Comparison of ENCODE assay signal across 24 mouse cellular contexts in the genomic region with DNA sequence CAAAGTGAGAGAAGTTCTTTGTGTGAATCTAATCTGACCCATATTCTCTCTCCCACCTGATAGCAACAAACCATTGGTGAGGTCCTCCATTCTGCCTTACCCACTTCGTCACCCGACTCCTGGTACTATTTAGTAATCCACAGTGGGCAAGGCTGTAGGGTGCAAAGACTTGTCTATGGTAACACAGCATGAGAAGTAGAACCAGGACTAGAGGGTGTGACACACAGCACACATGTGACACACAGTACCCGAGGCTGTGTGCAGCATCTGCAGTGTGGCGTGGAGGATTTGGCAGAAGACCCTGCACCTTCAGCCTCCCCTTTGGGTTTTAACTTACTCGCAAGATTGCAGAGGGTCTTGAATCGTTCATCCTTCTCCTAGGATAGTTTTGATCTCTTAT.
DNase-seq lines count a peak whose midpoint lies in the region; ATAC-seq and TF ChIP-seq lines count a peak whose summit lies in the region.
"Had no signal": no experiment of that assay in that cellular context is flagged by ENCODE, and none has a peak within 500 bp of the region (broad histone marks: within the 10 kb centered on the region; RNA-seq: fewer than 3 reads in every experiment).

No protein-coding gene starts in this region.

- TF ChIP-seq CTCF in midbrain, postnatal 0 days (IDR thresholded peaks at IDR 0.05), result no peak

- H3K4me2 ChIP-seq in forebrain, embryonic 11.5 days (ENCODE audit: low read depth, low read length, severe bottlenecking), result no peak overlapping the region
- H3K4me2 ChIP-seq in forebrain, embryonic 12.5 days, result no peak overlapping the region
- H3K4me2 ChIP-seq in intestine, embryonic 15.5 days (replicated peaks), result no peak overlapping the region
- no peak overlapping the region for H3K4me2 ChIP-seq in intestine, embryonic 16.5 days (ENCODE audit: low read depth, low read length)
- no peak overlapping the region for H3K4me2 ChIP-seq in midbrain, postnatal 0 days (ENCODE audit: low read depth, low read length, poor library complexity, severe bottlenecking)
- H3K4me2 ChIP-seq: embryonic facial prominence, embryonic 12.5 days; forebrain, embryonic 13.5 days; forebrain, embryonic 15.5 days had no signal

- no peak overlapping the region for H3K4me3 ChIP-seq in forebrain, embryonic 11.5 days (ENCODE audit: low read depth, low read length)
- H3K4me3 ChIP-seq in forebrain, embryonic 12.5 days (replicated peaks), result no peak overlapping the region
- H3K4me3 ChIP-seq in intestine, embryonic 15.5 days (replicated peaks), result no peak overlapping the region
- no peak overlapping the region for H3K4me3 ChIP-seq in intestine, embryonic 16.5 days (ENCODE audit: low read length)
- no peak overlapping the region for H3K4me3 ChIP-seq in midbrain, postnatal 0 days (ENCODE audit: low read depth, low read length)
- H3K4me3 ChIP-seq: embryonic facial prominence, embryonic 10.5 days; embryonic facial prominence, embryonic 12.5 days; forebrain, embryonic 13.5 days; forebrain, embryonic 15.5 days had no signal

- DNase-seq in forebrain, embryonic 11.5 days (ENCODE audit: low spot score), result no peak
- DNase-seq in midbrain, postnatal 0 days (ENCODE audit: low spot score), result no peak
- DNase-seq: adrenal gland, adult 8-10 months; adrenal gland, postnatal 14 days; adrenal gland, postnatal 36 days; B cell, adult 2 months; cerebellum, adult 11-12 months; cerebellum, adult 2 months; cerebellum, adult 9-10 months; cerebellum, postnatal 10 days; cerebellum, postnatal 25 days; forebrain, postnatal 0 days had no signal

- WGBS in forebrain, embryonic 11.5 days, result 89% methylated on average over 6 of the region's 6 CpGs
- WGBS in forebrain, embryonic 12.5 days, result 90% methylated on average over 6 of the region's 6 CpGs
- WGBS in intestine, embryonic 15.5 days, result 84% methylated on average over 6 of the region's 6 CpGs
- WGBS in intestine, embryonic 16.5 days, result 84% methylated on average over 6 of the region's 6 CpGs
- 94% methylated on average over 6 of the region's 6 CpGs for WGBS in midbrain, postnatal 0 days

- no peak for ATAC-seq in forebrain, embryonic 11.5 days (replicated peaks; ENCODE audit: low FRiP score)
- ATAC-seq in forebrain, embryonic 12.5 days (ENCODE audit: low FRiP score), result no peak
- peak; percentile 55; the same call in 1 of the 2 replicates for ATAC-seq in intestine, embryonic 15.5 days
- no peak for ATAC-seq in intestine, embryonic 16.5 days
- ATAC-seq in midbrain, postnatal 0 days (ENCODE audit: low FRiP score), result no peak
- ATAC-seq: activated CD4-positive, CD25-positive, alpha-beta regulatory T cell, adult 4 months; CD4-positive, CD25-positive, alpha-beta regulatory T cell, adult 4 months; forebrain, embryonic 13.5 days; forebrain, embryonic 15.5 days; forebrain, postnatal 0 days; Patski had no signal

- no peaks in the 10 kb centered on the region for H3K27me3 ChIP-seq in forebrain, embryonic 11.5 days (ENCODE audit: control insufficient read depth, insufficient read depth, low read length)
- H3K27me3 ChIP-seq in forebrain, embryonic 12.5 days, result no peaks in the 10 kb centered on the region
- no peaks in the 10 kb centered on the region for H3K27me3 ChIP-seq in intestine, embryonic 15.5 days (replicated peaks)
- no peaks in the 10 kb centered on the region for H3K27me3 ChIP-seq in intestine, embryonic 16.5 days (replicated peaks; ENCODE audit: control insufficient read depth, insufficient read depth, low read length)
- no peaks in the 10 kb centered on the region for H3K27me3 ChIP-seq in midbrain, postnatal 0 days (ENCODE audit: insufficient read depth, low read length)
- H3K27me3 ChIP-seq: CH12.LX; embryonic facial prominence, embryonic 12.5 days; forebrain, embryonic 13.5 days; forebrain, embryonic 15.5 days had no signal

- no peaks in the 10 kb centered on the region for H3K9me3 ChIP-seq in forebrain, embryonic 11.5 days (ENCODE audit: control insufficient read depth, low read length)
- H3K9me3 ChIP-seq in forebrain, embryonic 12.5 days, result no peaks in the 10 kb centered on the region
- no peaks in the 10 kb centered on the region for H3K9me3 ChIP-seq in intestine, embryonic 15.5 days
- no peaks in the 10 kb centered on the region for H3K9me3 ChIP-seq in intestine, embryonic 16.5 days (ENCODE audit: control insufficient read depth, low read length)
- no peaks in the 10 kb centered on the region for H3K9me3 ChIP-seq in midbrain, postnatal 0 days (ENCODE audit: low read length)
- H3K9me3 ChIP-seq: embryonic facial prominence, embryonic 10.5 days; embryonic facial prominence, embryonic 12.5 days; forebrain, embryonic 13.5 days; forebrain, embryonic 15.5 days; G1E had no signal

- H3K36me3 ChIP-seq in forebrain, embryonic 11.5 days (ENCODE audit: control insufficient read depth, insufficient read depth, low read length), result no peaks in the 10 kb centered on the region
- no peaks in the 10 kb centered on the region for H3K36me3 ChIP-seq in forebrain, embryonic 12.5 days (replicated peaks)
- no peaks in the 10 kb centered on the region for H3K36me3 ChIP-seq in intestine, embryonic 15.5 days
- no peaks in the 10 kb centered on the region for H3K36me3 ChIP-seq in intestine, embryonic 16.5 days (ENCODE audit: control insufficient read depth, insufficient read depth, low read length)
- no peaks in the 10 kb centered on the region for H3K36me3 ChIP-seq in midbrain, postnatal 0 days (ENCODE audit: insufficient read depth, low read length)
- H3K36me3 ChIP-seq: embryonic facial prominence, embryonic 10.5 days; embryonic facial prominence, embryonic 12.5 days; forebrain, embryonic 15.5 days; G1E had no signal

- peaks cover 3% of the 10 kb centered on the region; the same call in 1 of the 2 replicates for H3K4me1 ChIP-seq in forebrain, embryonic 11.5 days (replicated peaks; ENCODE audit: control insufficient read depth, insufficient read depth, low read length)
- H3K4me1 ChIP-seq in forebrain, embryonic 12.5 days, result peaks cover 16% of the 10 kb centered on the region
- H3K4me1 ChIP-seq in intestine, embryonic 15.5 days (replicated peaks), result no peaks in the 10 kb centered on the region
- H3K4me1 ChIP-seq in intestine, embryonic 16.5 days (ENCODE audit: control insufficient read depth, insufficient read depth, low read length), result no peaks in the 10 kb centered on the region
- no peaks in the 10 kb centered on the region for H3K4me1 ChIP-seq in midbrain, postnatal 0 days (ENCODE audit: insufficient read depth, low read length)
- H3K4me1 ChIP-seq: forebrain, embryonic 15.5 days had no signal

- no peak overlapping the region for H3K9ac ChIP-seq in forebrain, embryonic 11.5 days (ENCODE audit: low read length)
- no peak overlapping the region for H3K9ac ChIP-seq in forebrain, embryonic 12.5 days
- H3K9ac ChIP-seq in intestine, embryonic 15.5 days, result no peak overlapping the region
- no peak overlapping the region for H3K9ac ChIP-seq in intestine, embryonic 16.5 days (ENCODE audit: low read depth, low read length)
- H3K9ac ChIP-seq in midbrain, postnatal 0 days (replicated peaks; ENCODE audit: low read length, poor library complexity, severe bottlenecking), result no peak overlapping the region
- H3K9ac ChIP-seq: embryonic facial prominence, embryonic 12.5 days; forebrain, embryonic 13.5 days; forebrain, embryonic 15.5 days; forebrain, postnatal 0 days had no signal

- H3K27ac ChIP-seq in forebrain, embryonic 11.5 days (ENCODE audit: low read depth, low read length), result peak overlapping the region; percentile 12; the same call in 1 of the 2 replicates
- H3K27ac ChIP-seq in forebrain, embryonic 12.5 days, result no peak overlapping the region
- no peak overlapping the region for H3K27ac ChIP-seq in intestine, embryonic 15.5 days
- no peak overlapping the region for H3K27ac ChIP-seq in intestine, embryonic 16.5 days (ENCODE audit: low read length)
- no peak overlapping the region for H3K27ac ChIP-seq in midbrain, postnatal 0 days (ENCODE audit: low read depth, low read length)
- H3K27ac ChIP-seq: embryonic facial prominence, embryonic 10.5 days; embryonic facial prominence, embryonic 12.5 days; forebrain, embryonic 15.5 days had no signal
